Mouse (Mus musculus): ENCODE measurements around the gene Bbs2. TPM values are rescaled to one million over a fixed set of nuclear protein-coding genes. Genes with fewer than 3 reads are reported as not detected.
A peak's percentile ranks its signal among the peaks of the same experiment; 100 is the strongest.

Bbs2 gene
- total RNA-seq, 2 experiments from 2014 or later, result 6.7 to 7.1 TPM

DNA sequence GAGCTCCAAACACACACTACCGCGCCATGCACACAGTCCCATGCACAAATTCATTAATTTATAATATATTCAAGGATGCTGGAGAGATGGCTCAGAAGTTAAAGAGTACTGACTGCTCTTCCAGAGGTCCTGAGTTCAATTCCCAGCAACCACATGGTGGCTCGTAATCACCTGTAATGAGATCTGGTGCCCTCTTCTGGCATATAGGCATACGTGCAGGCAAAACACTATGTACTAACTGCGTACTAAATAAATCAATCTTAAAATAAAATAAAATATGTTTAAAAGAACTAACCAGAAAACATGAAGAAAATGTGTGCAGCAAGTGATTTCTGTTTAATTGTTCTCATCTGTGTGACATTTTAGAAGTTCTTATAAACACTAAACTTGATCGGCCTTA lies 4.4 kb downstream of the Bbs2 start:
- no peak for DNase-seq

DNA sequence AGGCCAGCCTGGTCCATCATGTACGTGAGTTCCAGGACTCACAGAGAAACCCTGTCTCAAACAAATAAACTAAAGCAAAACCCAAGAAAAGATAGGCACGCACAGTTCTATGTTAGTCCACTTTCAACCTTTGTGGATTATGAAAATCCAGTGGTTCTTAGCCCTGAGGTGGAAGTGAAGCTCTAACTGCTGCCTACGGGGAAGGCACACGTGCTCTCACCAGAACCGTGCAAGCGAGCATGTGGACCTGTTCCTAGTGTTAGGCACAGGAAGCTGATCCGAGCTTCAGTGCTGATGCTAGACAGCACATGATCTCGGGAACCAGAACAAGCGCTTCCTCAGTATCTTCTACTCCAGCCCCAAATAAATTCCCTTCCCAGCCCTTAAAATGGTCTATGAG lies 5.9 kb downstream of the Bbs2 start:
- no peak for DNase-seq

DNA sequence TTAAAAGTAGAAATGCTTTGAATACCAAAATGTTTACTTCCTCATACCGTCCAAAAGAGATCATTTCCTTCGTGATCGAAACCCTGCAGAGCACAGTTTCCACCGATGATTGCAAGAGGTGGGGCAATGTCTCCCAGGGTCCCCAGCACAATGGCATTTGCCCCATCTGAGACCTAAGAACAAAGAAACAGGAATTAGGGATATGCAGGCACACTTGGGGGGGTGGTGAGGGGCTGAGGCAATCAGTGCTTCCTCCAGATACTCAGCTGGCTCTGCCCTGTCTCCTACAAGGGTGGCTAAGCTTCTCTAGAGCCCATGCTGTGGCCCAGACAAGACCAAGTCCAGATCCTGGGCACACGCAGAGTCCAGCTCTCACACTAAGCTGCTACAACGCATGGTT lies 9.0 kb downstream of the Bbs2 start:
- no peak for DNase-seq

DNA sequence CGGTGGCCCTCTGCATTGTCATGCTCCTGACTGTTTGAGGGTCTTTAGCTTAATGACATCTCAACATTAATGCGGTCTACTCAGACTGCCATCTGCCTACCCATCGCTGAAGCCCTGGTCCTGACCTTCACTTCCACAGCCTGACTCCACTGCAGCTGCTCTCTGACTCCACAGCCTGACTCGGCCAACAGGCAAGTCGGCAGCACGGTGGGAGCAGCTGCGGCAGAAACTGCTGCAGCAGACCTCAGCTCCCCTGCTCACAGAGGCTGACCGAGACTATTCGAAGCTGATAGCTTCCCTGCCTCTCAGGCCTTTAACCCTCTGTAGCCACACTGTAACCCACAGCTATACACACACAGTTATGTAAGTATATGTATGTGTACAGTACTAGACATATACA lies 10.8 kb downstream of the Bbs2 start:
- no peak for DNase-seq

DNA sequence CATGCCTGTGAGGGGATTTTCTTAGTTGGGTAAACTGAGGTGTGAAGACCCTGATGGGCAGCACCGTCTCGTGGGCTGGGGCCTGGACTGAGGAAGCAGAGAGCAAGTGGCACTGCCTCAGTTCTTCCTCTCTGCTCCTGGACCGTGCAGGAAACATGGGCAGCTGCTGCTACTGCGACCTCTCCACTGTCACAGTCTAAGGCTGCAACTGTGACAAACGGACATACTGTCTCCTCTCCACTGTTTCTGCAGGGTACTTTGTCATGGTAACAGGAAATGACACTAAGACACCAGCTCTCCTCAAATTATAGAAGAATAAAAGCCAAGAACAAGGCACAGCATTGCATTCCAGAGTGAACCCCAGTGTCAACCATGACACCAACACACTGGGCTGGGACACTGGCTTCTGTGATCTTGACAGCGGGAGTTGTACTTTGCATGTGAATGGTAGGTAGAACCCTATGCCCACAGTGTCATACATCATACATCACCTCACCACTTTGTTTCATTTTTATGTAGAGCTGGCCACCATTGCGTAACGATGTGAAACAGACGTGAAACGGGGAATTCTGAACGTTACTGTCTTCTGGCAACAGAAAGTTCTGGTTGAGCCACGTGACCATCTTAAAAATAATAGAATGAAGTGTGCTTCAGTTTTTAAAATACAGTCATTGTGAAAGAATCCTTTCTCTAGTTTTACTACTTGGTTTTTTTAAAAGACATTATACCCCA lies 22.1 kb downstream of the Bbs2 start:
- DNase-seq, result no peak

DNA sequence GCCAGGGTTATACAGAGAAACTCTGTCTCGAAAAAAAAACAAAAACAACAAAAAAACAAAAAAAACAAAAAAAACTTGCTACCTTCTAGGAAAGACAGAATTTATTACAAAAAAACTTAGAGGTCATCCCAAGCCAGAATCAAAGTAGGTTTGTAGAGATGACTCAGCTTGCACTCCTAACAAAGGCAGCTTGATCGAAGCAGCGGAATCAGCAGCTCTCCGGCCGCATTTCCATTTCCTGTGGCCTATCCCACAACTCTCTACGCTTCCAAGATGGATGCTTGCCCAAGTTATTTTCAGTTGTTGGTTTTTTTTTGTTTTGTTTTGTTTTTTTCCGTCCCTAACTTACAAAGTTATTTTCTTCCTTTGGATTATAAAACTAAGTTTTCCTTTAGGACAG lies 29.9 kb downstream of the Bbs2 start:
- no peak for DNase-seq

DNA sequence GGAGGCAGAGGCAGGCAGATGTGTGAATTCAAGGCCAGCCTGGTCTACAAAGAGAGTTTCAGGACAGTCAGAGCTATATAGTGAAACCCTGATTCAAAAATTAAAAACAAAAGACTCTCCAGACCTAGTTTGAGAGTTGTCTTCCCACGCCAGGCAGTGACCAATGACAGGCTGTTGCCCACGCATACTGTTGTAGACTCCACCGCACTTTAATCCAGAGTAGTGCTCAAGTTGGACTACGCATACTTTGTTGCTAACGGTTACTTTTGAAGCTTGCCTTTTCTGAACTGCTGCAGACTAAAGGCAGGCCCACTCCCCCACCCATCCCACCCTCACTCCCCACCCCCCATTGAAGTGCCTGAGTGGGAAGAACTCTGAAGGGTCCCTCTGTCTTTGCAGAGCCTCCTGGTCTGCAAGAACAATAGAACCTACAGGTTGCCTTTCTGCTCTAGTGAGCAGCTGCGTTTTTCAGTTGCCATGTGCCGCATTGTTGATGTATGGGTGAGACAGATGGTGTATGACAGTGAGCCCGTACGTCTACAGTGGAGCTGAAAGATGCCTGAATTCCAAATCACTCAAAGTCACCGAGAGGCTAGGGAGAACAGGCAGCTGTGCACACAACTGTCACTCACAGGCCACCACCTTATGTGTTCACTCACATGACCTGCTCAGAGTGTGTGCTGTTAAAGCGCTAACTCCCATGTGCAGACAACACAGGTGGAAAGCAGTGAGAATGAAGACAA lies 32.4 kb downstream of the Bbs2 start:
- no peak for DNase-seq

DNA sequence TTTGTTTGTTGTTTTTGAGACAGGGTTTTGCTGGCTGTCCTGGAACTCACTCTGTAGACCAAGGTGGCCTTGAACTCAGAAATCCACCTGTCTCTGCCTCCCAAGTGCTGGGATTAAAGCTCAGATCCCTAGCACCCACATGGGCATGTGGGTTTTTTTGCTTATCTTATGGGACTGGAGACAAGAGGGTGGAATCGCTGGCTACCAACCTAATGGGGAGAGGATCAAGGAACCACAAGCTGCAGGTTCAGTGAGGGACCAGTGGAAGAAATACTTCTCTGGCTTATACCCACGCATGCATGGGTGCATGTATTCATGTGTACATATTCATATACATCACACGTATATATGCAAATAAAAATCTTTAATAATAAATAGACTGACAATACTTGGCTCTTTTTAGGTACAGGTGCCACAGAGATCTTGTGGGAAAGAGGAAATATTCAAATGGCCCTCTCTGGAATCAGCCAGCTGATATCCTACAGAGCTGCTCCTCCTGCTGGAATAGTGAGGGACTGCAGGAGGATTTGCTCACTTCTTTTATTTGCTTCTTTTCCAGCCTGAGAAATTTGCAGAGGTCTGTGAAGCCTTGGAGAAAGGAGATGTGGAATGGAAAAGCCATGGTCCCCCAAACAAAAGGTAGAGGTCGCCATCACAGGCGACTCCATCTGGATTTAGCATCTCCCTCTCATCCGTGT lies 41.4 kb downstream of the Bbs2 start:
- DNase-seq, result peak; percentile 73

DNA sequence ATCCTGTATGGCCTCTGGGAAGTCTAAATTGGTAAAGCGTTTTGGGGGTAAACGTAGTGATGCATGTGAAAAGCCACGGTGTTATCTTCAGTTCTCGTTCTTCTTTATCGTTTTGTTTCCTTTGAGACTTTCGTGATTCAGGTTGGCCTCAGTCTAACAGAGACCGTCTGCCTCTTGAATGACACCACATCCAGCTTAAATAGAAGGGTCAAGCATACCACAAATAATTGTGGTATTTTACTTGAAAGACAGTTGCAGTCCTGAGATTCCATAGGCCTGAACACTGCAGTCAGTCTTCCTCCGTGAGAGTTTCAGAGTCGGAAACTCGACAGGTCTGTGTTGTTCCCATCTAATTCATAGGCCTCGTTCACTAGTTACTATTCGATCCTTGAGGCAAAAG lies 46.0 kb downstream of the Bbs2 start:
- no peak for DNase-seq

DNA sequence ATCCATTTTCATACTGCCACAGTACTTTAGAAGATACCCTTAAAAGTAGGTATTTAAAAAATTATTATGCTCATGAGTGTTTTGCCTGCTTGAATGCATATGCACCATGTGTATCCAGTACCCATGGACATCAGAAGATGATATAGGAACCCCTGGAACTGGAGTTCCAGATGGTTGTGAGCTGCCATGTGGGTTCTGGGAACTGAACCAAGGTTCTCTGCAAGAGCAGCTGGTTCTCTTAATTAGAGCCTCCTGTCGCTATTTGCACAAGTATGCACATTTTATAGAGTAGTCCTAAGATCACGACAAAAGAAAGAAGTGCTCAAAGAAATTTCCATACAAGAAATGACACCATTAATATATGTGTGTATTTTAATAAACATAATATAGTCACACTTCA lies 50.9 kb downstream of the Bbs2 start:
- no peak for DNase-seq

DNA sequence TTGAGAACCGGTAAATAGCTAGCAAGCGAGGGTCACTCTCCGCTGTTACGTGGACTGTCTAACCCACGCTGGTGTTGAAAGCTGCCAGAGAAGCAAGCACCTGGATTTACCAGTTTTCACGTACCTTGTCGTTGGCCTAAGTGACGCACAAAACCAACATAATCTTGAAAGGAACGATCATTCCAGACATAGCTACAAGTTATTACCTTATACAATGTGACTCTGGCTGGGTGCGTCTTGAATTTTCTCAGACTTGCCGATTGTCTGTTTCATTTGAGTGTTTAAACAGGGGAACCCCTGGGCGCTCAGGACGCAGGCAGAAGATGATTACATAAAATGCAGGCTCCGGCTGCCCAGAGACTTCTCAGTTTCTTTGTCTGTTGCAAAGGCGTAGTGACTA lies 60.9 kb downstream of the Bbs2 start:
- DNase-seq, result no peak

DNA sequence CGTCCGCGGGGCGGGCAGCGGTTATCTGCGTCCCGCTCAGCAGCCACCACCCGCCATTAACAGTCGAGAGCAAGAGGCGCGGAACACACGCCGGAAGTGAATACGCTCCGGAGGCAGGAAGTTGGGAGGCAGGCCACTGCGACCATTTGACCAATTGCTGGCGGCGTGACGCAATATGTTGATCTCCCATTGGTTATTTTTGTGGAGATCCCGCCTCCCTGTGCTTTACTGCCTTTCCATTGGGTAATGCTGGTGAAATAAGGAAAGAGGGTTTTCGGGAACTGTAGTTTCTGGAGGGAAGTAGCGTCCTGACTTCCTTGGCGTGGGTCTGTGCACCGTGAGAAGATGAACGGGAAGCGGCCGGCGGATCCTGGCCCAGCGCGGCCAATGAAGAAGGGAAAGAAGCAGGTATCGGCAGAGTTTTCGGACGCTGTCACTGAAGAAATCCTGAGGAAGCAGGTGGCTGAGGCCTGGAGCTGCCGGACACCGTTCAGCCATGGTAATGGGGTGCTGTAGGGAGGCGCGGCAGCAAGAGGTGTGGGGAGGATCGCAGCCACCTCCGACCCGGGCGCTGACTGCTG lies 61.7 kb downstream of the Bbs2 start, which contains the start of the genes Nudt21 and Ogfod1:
Gene Nudt21 (minus strand): TSS at position 88 of the 581 bp plus-strand sequence.
Gene Ogfod1 (plus strand): TSS at position 255 of the 581 bp plus-strand sequence.
- DNase-seq, result peak; percentile 95

DNA sequence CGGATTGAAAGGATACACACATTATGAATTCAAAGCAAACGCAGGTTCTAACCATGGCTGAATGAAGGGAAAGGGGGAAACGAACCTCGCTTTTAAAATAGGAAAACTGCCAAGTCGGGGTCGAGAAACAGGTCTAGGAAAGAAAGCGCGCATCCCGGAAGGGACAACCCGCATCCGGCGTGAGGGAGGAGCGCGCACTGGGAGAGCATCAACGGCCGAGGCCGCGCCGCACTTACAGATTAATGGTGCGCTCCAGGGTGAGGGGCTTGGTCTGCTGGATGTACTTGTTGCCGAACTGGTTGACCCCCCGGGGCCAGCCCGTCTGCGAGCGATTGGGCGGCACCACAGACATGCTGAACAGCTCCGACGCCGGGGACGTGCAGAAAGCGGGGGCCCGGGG lies 62.2 kb downstream of the Bbs2 start:
- DNase-seq, result peak; percentile 75

DNA sequence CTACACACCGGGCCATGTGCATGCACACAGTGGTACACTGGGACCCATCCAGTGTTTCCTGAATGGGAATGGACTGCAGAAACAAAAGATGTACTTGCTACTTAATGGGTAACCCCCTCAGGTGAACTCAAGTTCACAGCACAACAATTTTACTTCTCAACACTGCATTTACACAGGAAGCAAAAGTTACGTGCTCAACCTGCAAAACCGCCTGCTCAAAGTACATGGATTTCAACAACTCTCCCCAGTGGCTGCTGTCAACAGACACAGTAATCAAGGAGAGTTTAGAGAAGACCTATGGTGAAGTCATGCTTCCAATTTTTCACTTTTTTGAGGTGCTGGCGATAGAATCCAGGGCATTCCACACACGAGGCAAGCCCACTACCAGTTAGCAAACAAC lies 63.5 kb downstream of the Bbs2 start:
- DNase-seq, result no peak

DNA sequence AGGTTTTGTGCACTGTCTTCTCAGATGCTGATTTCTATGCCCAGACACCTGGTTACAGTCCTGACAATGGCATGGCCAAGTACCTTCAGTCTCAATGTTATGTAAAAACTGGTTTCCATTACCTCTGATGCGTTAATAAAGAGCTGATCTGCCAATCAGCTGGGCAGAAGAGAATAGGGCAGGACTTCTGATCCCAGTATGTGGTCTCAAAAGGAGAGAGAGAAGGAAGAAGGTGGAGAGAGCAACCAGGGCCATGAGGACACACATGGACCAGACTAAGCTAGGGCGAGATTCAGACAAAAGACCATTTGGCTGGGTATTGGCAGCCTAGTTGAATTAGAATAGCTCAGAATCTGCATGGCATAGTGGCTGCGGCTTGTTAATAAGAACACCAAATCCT lies 65.1 kb downstream of the Bbs2 start:
- no peak for DNase-seq

DNA sequence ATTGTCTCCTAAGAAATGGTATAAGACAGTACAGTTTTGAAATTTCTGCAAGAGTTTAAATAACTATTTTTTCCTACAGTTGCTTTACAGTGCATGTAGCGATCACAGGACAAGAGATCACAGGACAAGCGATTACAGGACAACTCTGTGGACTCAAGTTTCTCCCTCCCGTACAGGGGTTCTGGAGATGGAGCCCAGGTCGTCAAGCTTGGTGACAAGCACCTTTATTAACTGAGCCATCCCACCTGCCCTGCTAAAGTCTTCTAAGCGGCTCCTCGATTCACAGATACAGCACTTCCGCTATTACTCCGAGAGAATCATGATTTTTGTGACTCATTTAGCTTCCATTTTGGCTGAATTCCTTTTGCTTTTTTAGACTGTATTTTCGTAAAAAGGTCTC lies 69.0 kb downstream of the Bbs2 start:
- DNase-seq, result no peak

DNA sequence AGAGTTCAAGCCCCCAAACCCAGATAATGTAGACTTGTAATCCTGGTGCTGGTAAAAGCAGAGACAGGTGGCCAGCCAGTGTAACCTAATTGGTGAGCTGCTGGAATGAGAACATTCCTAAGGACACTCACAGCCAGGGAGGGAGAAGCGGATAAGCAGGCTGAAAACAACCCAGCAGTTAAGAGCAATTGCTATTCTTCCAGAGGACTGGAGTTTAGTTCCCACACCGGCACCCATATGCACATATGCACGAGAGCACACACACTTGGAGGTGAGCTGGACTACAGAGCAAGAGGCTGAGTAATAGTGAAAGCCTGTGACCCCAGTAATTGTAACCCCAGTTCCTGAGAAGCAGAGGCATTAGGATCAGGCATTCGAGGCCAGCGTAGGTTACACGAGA lies 74.8 kb downstream of the Bbs2 start:
- no peak for DNase-seq

Other genes with a start within 250 kb of the Bbs2 start
- gene Amfr, start 86.1 kb downstream of the Bbs2 start, total RNA-seq (2021), result 100 to 1,000 TPM; 134 to 137 TPM
- gene Nudt21, start 61.9 kb downstream of the Bbs2 start, total RNA-seq (2021), result 10 to 100 TPM; 55.0 to 56.1 TPM
- gene Ogfod1, start 61.7 kb downstream of the Bbs2 start, total RNA-seq (2021), result 10 to 100 TPM; 18.1 to 20.4 TPM
- not detected for gene Mt4, start 38.3 kb upstream of the Bbs2 start, total RNA-seq (2021)
- 10 to 100 TPM; 26.7 to 28.1 TPM for gene Mt3, start 53.7 kb upstream of the Bbs2 start, total RNA-seq (2021)
- gene Mt2, start 73.7 kb upstream of the Bbs2 start, total RNA-seq (2021), result 10 to 100 TPM; 35.5 to 37.4 TPM
- gene Mt1, start 80.2 kb upstream of the Bbs2 start, total RNA-seq (2021), result 100 to 1,000 TPM; 168 to 174 TPM
- 10 to 100 TPM; 45.1 to 52.7 TPM for gene Nup93, start 115.6 kb upstream of the Bbs2 start, total RNA-seq (2021)
- under 1 TPM in 1 of 2 experiments, not detected in 1; 0.11 TPM for gene Slc12a3, start 230.3 kb upstream of the Bbs2 start, total RNA-seq (2021)